Mouse (Mus musculus) right cerebral cortex, adult 18-20 months (tissue): ENCODE data around the gene Gcsam.

ENCODE experiments used
- DNase-seq: peaks from one replicate; pipeline ENCODE4 v3.0.0; 2022; ENCODE audit warnings: mixed read lengths

The Gcsam gene

GRCm38 (mm10) chr16:45653009-45653933 lies 43.1 kb downstream of the Gcsam start:
- no peak for DNase-seq

DNA sequence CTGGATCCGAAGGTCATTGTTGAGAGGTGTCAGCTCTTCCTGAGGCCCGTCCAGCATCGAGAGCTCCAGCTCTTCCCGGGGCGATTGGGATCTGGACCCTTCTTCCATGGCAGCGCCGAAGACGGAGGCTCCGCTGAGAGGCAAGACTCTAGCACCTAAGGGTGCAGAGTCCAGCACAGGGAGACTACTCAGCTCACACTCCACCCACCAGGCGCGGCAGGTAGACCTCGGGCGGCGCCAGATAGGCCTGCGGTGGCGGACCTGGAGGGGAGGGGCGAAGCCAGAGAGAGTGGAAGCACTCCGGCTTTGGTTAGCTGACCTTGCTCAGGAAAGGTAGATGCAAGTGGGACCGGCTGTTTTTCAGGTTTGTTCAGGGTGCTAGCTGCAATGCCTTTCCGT lies 43.8 kb downstream of the Gcsam start, which contains the start of gene BC016579:
TSS of gene BC016579 (minus strand) at position 135 of the 399 bp plus-strand sequence.
- no peak for DNase-seq

GRCm38 (mm10) chr16:45654465-45654864 lies 44.3 kb downstream of the Gcsam start:
- DNase-seq, result no peak

DNA sequence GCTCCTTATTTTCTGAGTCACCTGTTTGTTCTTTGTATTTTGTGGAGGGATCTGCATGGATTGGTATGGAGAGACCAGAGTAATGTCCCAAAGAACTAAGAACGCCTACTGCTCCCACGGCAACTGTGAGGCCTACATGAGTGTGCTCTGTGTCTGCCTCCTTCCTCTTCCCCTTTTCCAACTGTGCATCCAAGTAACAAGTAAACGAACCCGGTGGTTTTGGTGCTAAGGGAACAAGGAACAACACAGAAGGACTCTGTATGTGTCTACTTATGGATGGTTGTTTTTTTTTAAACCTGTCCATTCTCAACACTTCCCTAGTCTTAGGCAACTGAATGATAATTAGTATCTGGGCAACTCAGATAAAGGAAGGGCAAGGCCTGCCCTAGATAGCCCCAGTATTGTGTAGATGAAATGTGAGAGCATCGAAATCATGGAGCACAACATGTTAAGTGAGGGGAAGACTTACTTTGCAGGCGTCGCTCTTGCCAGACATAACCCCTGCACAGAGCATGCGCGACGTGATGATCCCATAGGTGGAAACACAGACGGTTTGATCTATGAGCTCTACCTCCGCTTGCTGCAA lies 47.5 kb downstream of the Gcsam start:
- no peak for DNase-seq

DNA sequence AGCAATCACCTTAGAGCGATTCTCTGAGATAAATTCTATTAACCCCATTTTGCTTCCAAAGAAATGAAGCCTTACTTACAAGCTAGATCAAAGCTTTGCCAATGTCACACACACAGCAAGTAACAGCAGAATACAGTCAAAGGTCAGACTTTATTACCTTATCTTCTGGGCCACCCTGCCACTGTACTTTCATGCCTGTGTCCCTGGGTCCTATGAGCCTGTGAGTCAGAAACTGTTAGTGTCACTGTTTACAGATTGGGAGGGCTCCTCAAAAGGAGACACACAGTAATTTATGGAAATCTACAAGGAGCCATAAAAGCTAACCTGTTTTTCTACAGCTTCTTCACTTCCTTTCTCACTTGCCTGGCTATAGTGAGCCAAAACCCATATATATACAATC lies 48.1 kb downstream of the Gcsam start:
- no peak for DNase-seq

DNA sequence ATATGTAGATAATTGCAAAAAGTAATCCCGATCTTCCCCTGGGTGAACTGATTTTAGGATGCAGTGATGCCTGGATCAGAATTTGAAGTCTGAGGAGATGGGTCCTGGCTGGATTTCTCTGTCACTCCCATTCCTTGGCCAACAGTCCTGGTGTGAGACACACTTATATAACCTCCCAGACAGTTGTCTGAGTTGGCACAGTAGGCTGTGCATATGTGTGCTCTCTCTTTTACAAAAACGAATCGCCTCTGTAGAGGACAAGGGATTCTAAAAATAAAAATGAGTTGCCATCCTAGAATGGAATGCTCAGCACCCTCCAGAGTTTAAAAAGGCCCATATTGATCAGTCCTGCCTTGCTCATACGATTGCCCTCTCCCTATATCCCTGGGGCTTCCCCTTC lies 49.4 kb downstream of the Gcsam start:
- DNase-seq, result peak; percentile 71

DNA sequence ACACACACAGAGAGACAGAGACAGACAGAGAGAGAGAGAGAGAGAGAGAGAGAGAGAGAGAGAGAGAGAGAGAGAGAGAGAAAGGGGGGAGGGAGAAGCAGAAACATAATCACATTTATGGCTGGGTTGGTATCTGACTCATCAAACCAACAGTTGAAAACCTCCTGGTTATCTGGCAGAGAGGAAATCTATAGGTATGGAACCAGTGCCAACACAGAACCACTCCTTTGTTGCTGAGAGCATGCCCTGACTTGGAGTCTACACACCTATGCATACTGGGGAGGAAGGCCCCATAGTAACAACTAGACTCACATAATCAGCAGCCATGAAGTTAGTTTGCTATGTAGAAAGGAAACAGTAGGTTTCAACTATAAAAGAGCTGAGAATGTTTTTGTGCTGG lies 52.2 kb downstream of the Gcsam start:
- DNase-seq, result no peak

GRCm38 (mm10) chr16:45666136-45666535 lies 56.0 kb downstream of the Gcsam start:
- DNase-seq, result no peak

DNA sequence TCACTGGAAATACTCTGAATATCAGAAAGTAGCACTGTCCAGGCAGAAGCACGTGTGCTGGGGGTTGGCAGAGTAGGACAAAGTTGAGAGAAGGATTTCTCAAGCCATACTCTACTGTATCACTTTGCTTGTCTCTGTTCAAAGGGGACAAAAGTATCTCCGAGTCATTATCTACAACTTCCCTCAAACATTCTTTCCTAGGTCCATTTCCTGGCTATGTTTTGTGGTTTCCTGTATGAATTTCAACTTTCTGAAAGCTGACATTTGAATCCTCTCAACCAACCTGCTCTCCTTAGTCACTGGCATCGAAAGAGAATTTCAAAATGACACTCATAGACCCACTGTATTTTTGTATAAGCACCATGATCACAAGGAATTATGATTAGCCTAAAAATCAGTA lies 58.0 kb downstream of the Gcsam start:
- no peak for DNase-seq

GRCm38 (mm10) chr16:45670005-45670404 lies 59.8 kb downstream of the Gcsam start:
- DNase-seq, result no peak
